Mouse (Mus musculus): ENCODE measurements around the gene Tspan9. TPM values are rescaled to one million over a fixed set of nuclear protein-coding genes. Genes with fewer than 3 reads are reported as not detected.
A peak's percentile ranks its signal among the peaks of the same experiment; 100 is the strongest.

Tspan9 gene
- total RNA-seq, 2 experiments from 2014 or later: 52.5 to 52.8 TPM

GRCm38 (mm10) chr6:128102296-128102999 is 40.9 kb downstream of the Tspan9 start:
- DNase-seq: no peak

- DNase-seq: no peak
These were observed 43.5 kb downstream of the Tspan9 start for GRCm38 (mm10) chr6:128099871-128100270.

GRCm38 (mm10) chr6:128099190-128099589 is 44.2 kb downstream of the Tspan9 start:
- no peak for DNase-seq

GRCm38 (mm10) chr6:128096521-128096920 is 46.9 kb downstream of the Tspan9 start:
- DNase-seq: no peak

- no peak for DNase-seq
These were observed 47.5 kb downstream of the Tspan9 start for GRCm38 (mm10) chr6:128095906-128096305.

GRCm38 (mm10) chr6:128095131-128095530 is 48.3 kb downstream of the Tspan9 start:
- no peak for DNase-seq

- no peak for DNase-seq
These were observed 49.4 kb downstream of the Tspan9 start for GRCm38 (mm10) chr6:128093856-128094628.

- no peak for DNase-seq
These were observed 50.8 kb downstream of the Tspan9 start for GRCm38 (mm10) chr6:128092621-128093020.

- DNase-seq: no peak
These were observed 51.6 kb downstream of the Tspan9 start for GRCm38 (mm10) chr6:128091833-128092166.

- DNase-seq: peak in 1 of 2 experiments; percentile 47
These were observed 52.2 kb downstream of the Tspan9 start for GRCm38 (mm10) chr6:128090985-128091832.

GRCm38 (mm10) chr6:128089770-128090702 is 53.4 kb downstream of the Tspan9 start:
- DNase-seq: peak in 1 of 2 experiments; percentile 55

GRCm38 (mm10) chr6:128088746-128089523 is 54.5 kb downstream of the Tspan9 start:
- no peak for DNase-seq

- no peak for DNase-seq
These were observed 57.8 kb downstream of the Tspan9 start for GRCm38 (mm10) chr6:128085488-128086066.

GRCm38 (mm10) chr6:128083305-128083704 is 60.1 kb downstream of the Tspan9 start:
- no peak for DNase-seq

- DNase-seq: no peak
These were observed 61.6 kb downstream of the Tspan9 start for GRCm38 (mm10) chr6:128081781-128082180.

GRCm38 (mm10) chr6:128081293-128081692 is 62.1 kb downstream of the Tspan9 start:
- DNase-seq: no peak

GRCm38 (mm10) chr6:128079576-128080224 is 63.7 kb downstream of the Tspan9 start:
- no peak for DNase-seq

GRCm38 (mm10) chr6:128078508-128078907 is 64.9 kb downstream of the Tspan9 start:
- DNase-seq: no peak

- DNase-seq: no peak
These were observed 67.0 kb downstream of the Tspan9 start for GRCm38 (mm10) chr6:128076104-128077020.
